ENCODE assay signal across 39 mouse cellular contexts in the genomic region with DNA sequence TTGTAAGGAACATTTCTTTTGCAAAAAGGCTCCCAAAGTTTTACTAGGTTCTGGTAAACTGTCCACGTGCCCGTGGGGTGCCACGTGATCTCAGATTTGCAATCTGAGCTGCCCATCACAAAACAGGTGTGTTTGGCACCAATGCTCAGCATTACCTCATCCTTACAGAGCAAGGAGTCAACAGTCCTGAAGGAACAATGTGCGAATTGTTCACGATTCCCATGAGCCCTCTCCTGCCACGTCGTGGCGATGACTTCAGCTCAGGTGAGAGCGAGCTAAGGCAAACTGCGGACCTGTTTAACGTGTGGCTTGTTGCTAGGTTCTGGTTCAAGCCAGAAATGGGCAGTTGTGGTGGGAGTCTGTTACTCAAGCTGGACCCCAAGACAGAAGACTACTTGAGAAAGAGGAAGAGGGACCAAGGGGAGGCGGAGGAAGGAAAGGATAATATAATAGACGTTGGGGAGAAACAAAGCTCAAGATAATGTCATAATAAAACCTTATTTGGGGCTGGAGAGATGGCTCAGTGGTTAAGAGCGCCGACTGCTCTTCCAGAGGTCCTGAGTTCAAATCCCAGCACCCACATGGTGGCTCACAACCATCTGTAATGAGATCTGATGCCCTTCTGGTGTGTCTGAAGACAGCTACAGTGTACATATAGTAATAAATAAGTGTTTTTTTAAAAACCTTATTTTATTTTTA. TPM values are rescaled to one million over a fixed set of nuclear protein-coding genes. Genes with fewer than 3 reads are reported as not detected.
DNase-seq lines count a peak whose midpoint lies in the region; ATAC-seq lines count a peak whose summit lies in the region.
"Had no signal": no experiment of that assay in that cellular context is flagged by ENCODE, and none has a peak within 500 bp of the region (broad histone marks: within the 10 kb centered on the region; RNA-seq: fewer than 3 reads in every experiment).

No protein-coding gene starts in this region.

- H3K4me1 ChIP-seq in lung, embryonic 16.5 days (replicated peaks; ENCODE audit: control insufficient read depth, insufficient read depth, low read length), result no peaks in the 10 kb centered on the region
- H3K4me1 ChIP-seq: forebrain, embryonic 13.5 days; hindbrain, embryonic 12.5 days; intestine, embryonic 15.5 days; neural tube, embryonic 12.5 days had no signal

- H3K27ac ChIP-seq in lung, embryonic 16.5 days (ENCODE audit: low read length), result no peak overlapping the region
- H3K27ac ChIP-seq: forebrain, embryonic 13.5 days; heart, embryonic 10.5 days; heart, embryonic 15.5 days; hindbrain, embryonic 12.5 days; hindbrain, postnatal 0 days; intestine, embryonic 15.5 days; left cerebral cortex, adult 2 months; limb, embryonic 15.5 days; liver, embryonic 13.5 days; macrophage; neural tube, embryonic 12.5 days had no signal

- H3K9me3 ChIP-seq in lung, embryonic 16.5 days (ENCODE audit: control insufficient read depth, low read length), result no peaks in the 10 kb centered on the region
- H3K9me3 ChIP-seq: forebrain, embryonic 13.5 days; heart, embryonic 10.5 days; heart, embryonic 15.5 days; hindbrain, embryonic 12.5 days; intestine, embryonic 15.5 days; limb, embryonic 15.5 days; liver, embryonic 13.5 days; neural tube, embryonic 12.5 days had no signal

- no peak overlapping the region for H3K4me3 ChIP-seq in lung, embryonic 16.5 days (ENCODE audit: low read length)
- H3K4me3 ChIP-seq: forebrain, embryonic 13.5 days; heart, embryonic 10.5 days; heart, embryonic 15.5 days; hindbrain, embryonic 12.5 days; intestine, embryonic 15.5 days; left cerebral cortex, adult 2 months; limb, embryonic 15.5 days; liver, embryonic 13.5 days; myocyte; neural tube, embryonic 12.5 days had no signal

- no peaks in the 10 kb centered on the region for H3K27me3 ChIP-seq in lung, embryonic 16.5 days (ENCODE audit: control insufficient read depth, insufficient read depth, low read depth, low read length)
- H3K27me3 ChIP-seq: forebrain, embryonic 13.5 days; heart, embryonic 15.5 days; intestine, embryonic 15.5 days; limb, embryonic 15.5 days; liver, embryonic 13.5 days; neural tube, embryonic 12.5 days had no signal

- H3K9ac ChIP-seq in lung, embryonic 16.5 days (ENCODE audit: low read length), result no peak overlapping the region
- H3K9ac ChIP-seq: forebrain, embryonic 13.5 days; heart, embryonic 15.5 days; hindbrain, embryonic 12.5 days; intestine, embryonic 15.5 days; limb, embryonic 15.5 days; liver, embryonic 13.5 days; neural tube, embryonic 12.5 days had no signal

- H3K36me3 ChIP-seq in lung, embryonic 16.5 days (ENCODE audit: control insufficient read depth, insufficient read depth, low read length), result no peaks in the 10 kb centered on the region
- H3K36me3 ChIP-seq: heart, embryonic 10.5 days; heart, embryonic 15.5 days; hindbrain, embryonic 12.5 days; intestine, embryonic 15.5 days; limb, embryonic 15.5 days; liver, embryonic 13.5 days; neural tube, embryonic 12.5 days had no signal

- H3K4me2 ChIP-seq in lung, embryonic 16.5 days (ENCODE audit: low read depth, low read length), result no peak overlapping the region
- H3K4me2 ChIP-seq: forebrain, embryonic 13.5 days; heart, embryonic 15.5 days; hindbrain, embryonic 12.5 days; intestine, embryonic 15.5 days; limb, embryonic 15.5 days; liver, embryonic 13.5 days; neural tube, embryonic 12.5 days had no signal

- ATAC-seq in lung, embryonic 16.5 days (ENCODE audit: low read depth), result 0 out of 2 replicates have a peak, but pooled peaks have one; percentile 45
- ATAC-seq: forebrain, embryonic 13.5 days; hindbrain, postnatal 0 days; intestine, embryonic 15.5 days; midbrain, embryonic 16.5 days had no signal

- 60% methylated on average over 15 of the region's 15 CpGs for WGBS in lung, embryonic 16.5 days
- WGBS in large intestine, adult 2 months, result 29% methylated on average over 15 of the region's 15 CpGs

- no peak for DNase-seq in lung, postnatal 14 days
- DNase-seq in R1 (ENCODE audit: low read depth, low spot score), result peak; percentile 53
- peak; percentile 65 for DNase-seq in large intestine, adult 2 months (ENCODE audit: low read depth, low spot score)
- no peak for DNase-seq in layer of hippocampus, adult 8-10 months (ENCODE audit: low spot score in 2 of 2)
- DNase-seq in kidney, postnatal 36 days, result no peak
- DNase-seq: adrenal gland, postnatal 25 days; B cell, adult 2 months; cerebellum, adult 18-20 months; cerebellum, postnatal 10 days; gastrocnemius, postnatal 10 days; heart, adult 11 months; kidney, adult 9 months; kidney, postnatal 10 days; liver, embryonic 13.5 days; lung, adult 2 months; right cerebral cortex, adult 18-20 months; thymus, postnatal 4 days had no signal

RNA-seq across cellular contexts. Expression of a gene that starts 9.8 kb away (rescaled TPM):
- polyA plus RNA-seq in lung, embryonic 16.5 days (2015; fragmentation: Nextera tagmentation; extraction: Ambion mirVana), result 25.5 and 29.2 TPM in 2 replicates
- 22.8 and 26.3 TPM in 2 replicates for polyA plus RNA-seq in large intestine, adult 2 months (2012; rRNA removed)
- 10 to 100 TPM; 57.4 to 64.9 (median 62.5) TPM for total RNA-seq in layer of hippocampus, adult 8-10 months (2022)

RNA-seq across cellular contexts. Expression of a gene that starts 11.0 kb away (rescaled TPM):
- 2.7 and 4.1 TPM in 2 replicates for polyA plus RNA-seq in lung, embryonic 16.5 days (2015; fragmentation: Nextera tagmentation; extraction: Ambion mirVana)
- polyA plus RNA-seq in large intestine, adult 2 months (2012; rRNA removed), result 0.02 TPM in 1 of 2 replicates, not detected in the other
- total RNA-seq in layer of hippocampus, adult 8-10 months (2022), result 1 to 10 TPM; 3.4 to 4.6 (median 4.0) TPM
- total RNA-seq: common myeloid progenitor, adult 5-6 weeks; gastrocnemius, postnatal 10 days had no signal
- polyA plus RNA-seq: macrophage; spleen, adult 2 months had no signal

RNA-seq across cellular contexts. Expression of a gene that starts 39.2 kb away (rescaled TPM):
- not detected in 2 replicates for polyA plus RNA-seq in lung, embryonic 16.5 days (2015; fragmentation: Nextera tagmentation; extraction: Ambion mirVana)
- not detected in 2 replicates for polyA plus RNA-seq in large intestine, adult 2 months (2012; rRNA removed)
- total RNA-seq in layer of hippocampus, adult 8-10 months (2022), result under 1 TPM in 3 of 4 experiments, not detected in 1; 0.25 to 0.29 (median 0.25) TPM
- total RNA-seq: adrenal gland, adult 18-20 months; adrenal gland, postnatal 25 days; common myeloid progenitor, adult 5-6 weeks; ES-E14; gastrocnemius, postnatal 10 days; heart, postnatal 25 days; hindbrain, postnatal 0 days; layer of hippocampus, adult 18-20 months; layer of hippocampus, postnatal 14 days; left cerebral cortex, adult 2 months had no signal
- polyA plus RNA-seq: forebrain, embryonic 13.5 days; heart, embryonic 10.5 days; heart, embryonic 15.5 days; hindbrain, embryonic 12.5 days; intestine, embryonic 15.5 days; limb, embryonic 15.5 days; macrophage; myocyte; neural tube, embryonic 12.5 days; spleen, adult 2 months; thymus, postnatal 0 days had no signal

RNA-seq across cellular contexts. Expression of a gene that starts 39.4 kb away (rescaled TPM):
- polyA plus RNA-seq in lung, embryonic 16.5 days (2015; fragmentation: Nextera tagmentation; extraction: Ambion mirVana), result not detected in 2 replicates
- 0.17 TPM in 1 of 2 replicates, not detected in the other for polyA plus RNA-seq in large intestine, adult 2 months (2012; rRNA removed)
- total RNA-seq in layer of hippocampus, adult 8-10 months (2022), result not detected
- total RNA-seq: adrenal gland, adult 18-20 months; adrenal gland, postnatal 25 days; common myeloid progenitor, adult 5-6 weeks; ES-E14; gastrocnemius, postnatal 10 days; heart, postnatal 25 days; layer of hippocampus, adult 18-20 months; left cerebral cortex, postnatal 25 days had no signal
- polyA plus RNA-seq: forebrain, embryonic 13.5 days; heart, embryonic 10.5 days; heart, embryonic 15.5 days; hindbrain, embryonic 12.5 days; intestine, embryonic 15.5 days; limb, embryonic 15.5 days; macrophage; neural tube, embryonic 12.5 days had no signal

Comparison
In these comparisons a context has a peak if more than half of its experiments do, and no peak if none do; other contexts are left out.
1. DNase-seq: peak in R1 (single experiment) and large intestine, adult 2 months (single experiment); none in lung, postnatal 14 days (single experiment), layer of hippocampus, adult 8-10 months (0 of 2) and kidney, postnatal 36 days (0 of 2).